Mouse (Mus musculus): ENCODE data around the gene A630001G21Rik. TPM values are rescaled to one million over a fixed set of nuclear protein-coding genes. Genes with fewer than 3 reads are reported as not detected.
A peak's percentile ranks its signal among the peaks of the same experiment; 100 is the strongest.

Gene A630001G21Rik
- polyA plus RNA-seq, 1 experiment from 2014 or later = 1.5 TPM

DNA sequence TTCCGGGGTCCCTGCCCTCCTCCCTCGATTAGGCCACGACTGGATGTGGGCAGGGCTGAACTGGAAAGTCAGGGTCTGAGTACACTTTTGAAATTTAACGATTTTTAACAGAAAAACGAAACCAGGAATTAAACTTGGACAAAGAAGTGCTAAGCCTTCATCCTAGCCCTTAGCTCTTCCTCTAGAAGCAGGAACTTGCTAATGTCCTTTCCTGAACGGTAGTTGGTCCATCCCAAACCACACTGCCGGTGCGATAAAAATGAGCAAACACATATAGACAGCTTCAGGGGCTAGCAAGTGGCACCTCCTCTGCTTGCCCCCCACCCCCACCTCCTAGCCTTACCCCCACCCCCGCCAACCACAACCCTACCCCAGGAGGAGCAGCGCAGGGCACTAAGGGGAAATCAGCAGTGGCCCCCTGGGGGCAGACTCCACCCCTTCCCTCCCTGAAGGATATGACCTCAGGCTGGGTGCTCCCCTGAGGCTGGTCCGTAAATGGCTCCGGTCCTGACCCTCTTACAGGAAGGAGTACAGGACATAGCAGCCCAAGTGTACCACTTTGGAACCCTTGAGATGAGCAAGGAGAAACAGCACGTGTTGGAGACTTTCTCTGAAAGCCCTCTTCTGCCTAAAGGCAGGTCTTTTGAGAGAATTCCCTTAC, 42.9 kb downstream of the A630001G21Rik start:
- no peak overlapping the region for H3K27ac ChIP-seq (ENCODE audit: low read length)

DNA sequence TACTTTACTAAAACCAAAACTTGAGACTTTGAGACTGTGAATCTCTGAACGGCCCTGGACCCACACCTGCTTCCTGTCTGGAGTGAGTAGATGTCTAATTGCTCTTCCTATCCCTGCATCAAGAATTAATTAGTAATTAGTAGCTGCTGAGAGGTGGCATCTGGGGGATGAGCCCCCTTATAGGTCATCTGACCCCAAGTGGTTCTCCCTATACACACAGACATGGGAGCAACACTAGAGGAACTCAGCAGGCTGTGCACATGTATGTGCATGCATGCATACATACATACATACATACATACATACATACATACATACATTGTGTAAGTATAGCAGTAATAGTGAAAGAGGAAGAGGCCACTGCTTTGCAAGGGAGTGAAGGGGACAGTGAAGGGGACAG, 43.9 kb downstream of the A630001G21Rik start:
- H3K9me3 ChIP-seq (ENCODE audit: low read length) = no peaks in the 10 kb centered on the region
- no peak overlapping the region for H3K4me3 ChIP-seq (ENCODE audit: low read depth, low read length)
- no peaks in the 10 kb centered on the region for H3K27me3 ChIP-seq (replicated peaks; ENCODE audit: insufficient read depth, low read length)
- ATAC-seq (no peak), DNase-seq (ENCODE audit: low spot score) (no peak)
- H3K4me1 ChIP-seq (ENCODE audit: insufficient read depth, low read depth, low read length) = no peaks in the 10 kb centered on the region
- no peak overlapping the region for H3K27ac ChIP-seq (ENCODE audit: low read length)
- no peaks in the 10 kb centered on the region for H3K36me3 ChIP-seq (ENCODE audit: insufficient read depth, low read length)
- no peak overlapping the region for H3K9ac ChIP-seq (replicated peaks; ENCODE audit: low read depth)
- TF ChIP-seq EP300 (IDR thresholded peaks at IDR 0.05) (no peak), CTCF (IDR thresholded peaks at IDR 0.05) (no peak)
- 58% methylated on average over 1 of the region's 1 CpGs for WGBS
- H3K4me2 ChIP-seq (replicated peaks; ENCODE audit: low read depth, low read length) = no peak overlapping the region

More for the DNA sequence above, 42.9 kb downstream of the A630001G21Rik start:
- Histone ChIP-seq H3K4me3 (ENCODE audit: low read depth, low read length) (peak overlapping the region; percentile 25; the same call in 1 of the 2 replicates), H3K4me2 (replicated peaks; ENCODE audit: low read depth, low read length) (peak overlapping the region; percentile 49), H3K27me3 (replicated peaks; ENCODE audit: insufficient read depth, low read length) (no peaks in the 10 kb centered on the region), H3K9me3 (ENCODE audit: low read length) (no peaks in the 10 kb centered on the region), H3K9ac (replicated peaks; ENCODE audit: low read depth) (no peak overlapping the region), H3K4me1 (ENCODE audit: insufficient read depth, low read depth, low read length) (no peaks in the 10 kb centered on the region), H3K36me3 (ENCODE audit: insufficient read depth, low read length) (no peaks in the 10 kb centered on the region)
- ATAC-seq (peak; percentile 76), DNase-seq (ENCODE audit: low spot score) (peak; percentile 58)
- 57% methylated on average over 12 of the region's 13 CpGs for WGBS
- TF ChIP-seq EP300 (IDR thresholded peaks at IDR 0.05) (no peak), CTCF (IDR thresholded peaks at IDR 0.05) (no peak)

DNA sequence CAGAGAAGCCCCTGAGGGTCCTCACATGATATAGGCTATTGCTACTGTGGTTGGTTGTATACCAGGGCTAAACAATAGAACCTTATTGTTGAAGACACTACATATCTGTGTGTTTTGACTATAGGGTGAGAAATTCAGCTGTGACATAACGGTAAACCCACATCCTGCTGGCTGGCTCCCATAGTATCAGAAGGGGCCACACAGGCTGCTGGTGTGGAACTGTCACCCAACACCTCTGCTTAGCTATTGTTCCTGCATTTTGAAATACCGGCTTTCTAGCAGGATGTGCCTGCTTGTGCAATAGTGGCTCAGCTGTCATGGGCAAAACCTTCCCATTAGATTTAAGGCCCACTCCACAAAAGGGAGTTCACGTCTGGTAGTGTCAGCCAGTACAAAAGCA, 45.9 kb downstream of the A630001G21Rik start:
- Histone ChIP-seq H3K9me3 (ENCODE audit: low read length) (no peaks in the 10 kb centered on the region), H3K27ac (ENCODE audit: low read length) (no peak overlapping the region), H3K27me3 (replicated peaks; ENCODE audit: insufficient read depth, low read length) (no peaks in the 10 kb centered on the region), H3K36me3 (ENCODE audit: insufficient read depth, low read length) (no peaks in the 10 kb centered on the region), H3K9ac (replicated peaks; ENCODE audit: low read depth) (no peak overlapping the region), H3K4me2 (replicated peaks; ENCODE audit: low read depth, low read length) (no peak overlapping the region), H3K4me3 (ENCODE audit: low read depth, low read length) (no peak overlapping the region), H3K4me1 (ENCODE audit: insufficient read depth, low read depth, low read length) (no peaks in the 10 kb centered on the region)
- TF ChIP-seq CTCF (IDR thresholded peaks at IDR 0.05) (no peak), EP300 (IDR thresholded peaks at IDR 0.05) (no peak)
- 67% methylated on average over 3 of the region's 3 CpGs for WGBS
- DNase-seq (ENCODE audit: low spot score) = no peak
- no peak for ATAC-seq

DNA sequence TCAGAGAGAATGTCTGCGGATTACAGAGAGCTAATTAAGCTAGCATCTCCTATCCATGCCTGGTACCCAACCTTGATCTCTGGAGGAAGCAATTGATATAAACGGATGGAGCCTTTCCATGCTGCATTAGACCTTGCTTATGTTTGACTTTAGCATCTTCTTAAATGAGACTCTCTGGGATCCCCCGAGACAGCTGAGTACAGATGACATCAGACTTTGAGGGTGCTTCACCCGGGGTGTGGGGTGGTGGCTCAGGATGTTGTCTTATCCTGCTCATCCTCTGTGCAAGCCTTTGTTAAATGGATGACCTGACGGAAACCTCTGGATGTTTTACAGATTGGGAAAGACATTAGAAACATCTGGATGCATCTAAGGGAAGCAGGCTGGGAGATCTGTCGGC, 48.0 kb downstream of the A630001G21Rik start:
- WGBS = 84% methylated on average over 6 of the region's 6 CpGs
- Histone ChIP-seq H3K4me1 (ENCODE audit: insufficient read depth, low read depth, low read length) (no peaks in the 10 kb centered on the region), H3K4me2 (replicated peaks; ENCODE audit: low read depth, low read length) (no peak overlapping the region), H3K27ac (ENCODE audit: low read length) (no peak overlapping the region), H3K36me3 (ENCODE audit: insufficient read depth, low read length) (no peaks in the 10 kb centered on the region), H3K27me3 (replicated peaks; ENCODE audit: insufficient read depth, low read length) (no peaks in the 10 kb centered on the region), H3K4me3 (ENCODE audit: low read depth, low read length) (no peak overlapping the region), H3K9me3 (ENCODE audit: low read length) (no peaks in the 10 kb centered on the region), H3K9ac (replicated peaks; ENCODE audit: low read depth) (no peak overlapping the region)
- TF ChIP-seq CTCF (IDR thresholded peaks at IDR 0.05) = no peak
- no peak for DNase-seq (ENCODE audit: low spot score)
- ATAC-seq = no peak

DNA sequence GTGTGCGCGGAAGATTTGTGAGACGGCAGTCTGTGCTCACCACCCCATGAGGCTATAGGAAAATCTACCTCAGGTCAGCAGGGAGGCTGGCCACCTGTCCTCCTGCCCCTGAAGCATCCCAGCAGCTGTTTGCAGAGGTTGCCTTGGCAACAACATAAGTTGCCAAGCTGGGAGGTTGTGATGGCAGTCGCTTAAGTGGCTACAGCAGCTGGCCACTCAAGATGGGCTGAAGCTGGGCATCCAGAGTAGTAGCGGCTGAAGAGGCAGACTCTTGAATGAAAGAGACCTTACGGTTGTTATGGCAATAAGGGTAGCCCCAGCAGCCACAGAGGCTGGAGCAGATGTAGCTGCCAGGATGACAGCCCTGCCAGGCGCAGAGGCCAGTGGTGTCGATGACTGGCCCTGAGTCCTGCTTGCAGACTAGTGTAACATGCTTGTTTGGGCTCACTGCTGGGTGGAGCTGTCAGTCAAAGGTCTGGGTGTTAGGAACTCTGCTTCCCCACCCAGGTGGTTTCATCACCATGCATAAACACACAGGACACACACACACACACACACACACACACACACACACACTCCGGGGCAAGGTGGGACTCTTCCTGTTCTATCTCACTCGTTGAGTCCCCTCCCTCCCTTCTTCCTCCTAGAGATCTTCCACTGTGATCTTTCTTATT, 58.1 kb downstream of the A630001G21Rik start:
- Histone ChIP-seq H3K27me3 (replicated peaks; ENCODE audit: insufficient read depth, low read length) (no peaks in the 10 kb centered on the region), H3K27ac (ENCODE audit: low read length) (no peak overlapping the region), H3K9ac (replicated peaks; ENCODE audit: low read depth) (no peak overlapping the region), H3K4me2 (replicated peaks; ENCODE audit: low read depth, low read length) (no peak overlapping the region), H3K4me1 (ENCODE audit: insufficient read depth, low read depth, low read length) (no peaks in the 10 kb centered on the region), H3K4me3 (ENCODE audit: low read depth, low read length) (no peak overlapping the region), H3K9me3 (ENCODE audit: low read length) (no peaks in the 10 kb centered on the region), H3K36me3 (ENCODE audit: insufficient read depth, low read length) (no peaks in the 10 kb centered on the region)
- 56% methylated on average over 10 of the region's 10 CpGs for WGBS
- DNase-seq (ENCODE audit: low spot score) = no peak
- ATAC-seq = peak; percentile 23; the same call in 1 of the 2 replicates
- no peak for TF ChIP-seq EP300 (IDR thresholded peaks at IDR 0.05)
- TF ChIP-seq CTCF (IDR thresholded peaks at IDR 0.05) = no peak

DNA sequence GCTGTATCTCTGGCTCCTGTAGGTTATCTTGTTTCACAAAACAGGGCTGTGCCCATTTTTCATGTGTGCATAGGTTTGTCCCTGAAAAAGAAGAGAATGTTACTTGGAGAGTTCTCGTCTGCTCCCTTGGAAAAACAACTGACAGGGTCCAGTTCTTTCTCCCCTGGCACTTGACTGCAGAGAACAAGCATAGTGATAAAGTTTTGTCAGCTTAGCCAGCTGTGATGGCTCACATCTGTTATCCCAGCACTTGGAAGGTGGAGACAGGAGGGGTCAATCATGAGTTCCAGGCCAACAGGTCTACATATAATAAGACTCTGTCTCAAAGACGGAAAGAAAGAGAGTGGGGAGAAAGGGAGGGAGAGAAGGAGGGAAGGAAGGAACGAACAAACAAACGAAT, 59.4 kb downstream of the A630001G21Rik start:
- no peak overlapping the region for H3K9ac ChIP-seq (replicated peaks; ENCODE audit: low read depth)
- TF ChIP-seq CTCF (IDR thresholded peaks at IDR 0.05) (no peak), EP300 (IDR thresholded peaks at IDR 0.05) (no peak)

More for the DNA sequence above, 59.4 kb downstream of the A630001G21Rik start:
- Histone ChIP-seq H3K27me3 (replicated peaks; ENCODE audit: insufficient read depth, low read length) (no peaks in the 10 kb centered on the region), H3K9me3 (ENCODE audit: low read length) (no peaks in the 10 kb centered on the region), H3K4me1 (ENCODE audit: insufficient read depth, low read depth, low read length) (no peaks in the 10 kb centered on the region), H3K36me3 (ENCODE audit: insufficient read depth, low read length) (no peaks in the 10 kb centered on the region), H3K27ac (ENCODE audit: low read length) (no peak overlapping the region), H3K4me3 (ENCODE audit: low read depth, low read length) (no peak overlapping the region), H3K4me2 (replicated peaks; ENCODE audit: low read depth, low read length) (no peak overlapping the region)
- no peak for ATAC-seq
- WGBS = 50% methylated on average over 4 of the region's 4 CpGs
- no peak for DNase-seq (ENCODE audit: low spot score)

Measured in lung, postnatal 0 days (tissue).